Mouse (Mus musculus) liver (tissue): ENCODE data around the gene Arhgef28.
A peak's percentile ranks its signal among the peaks of the same experiment; 100 is the strongest.

ENCODE experiments used
- DNase-seq: peaks from one replicate; pipeline ENCODE4 v3.0.0-alpha.2; 2020; ENCODE audit warnings: mixed read lengths

Arhgef28 gene

DNA sequence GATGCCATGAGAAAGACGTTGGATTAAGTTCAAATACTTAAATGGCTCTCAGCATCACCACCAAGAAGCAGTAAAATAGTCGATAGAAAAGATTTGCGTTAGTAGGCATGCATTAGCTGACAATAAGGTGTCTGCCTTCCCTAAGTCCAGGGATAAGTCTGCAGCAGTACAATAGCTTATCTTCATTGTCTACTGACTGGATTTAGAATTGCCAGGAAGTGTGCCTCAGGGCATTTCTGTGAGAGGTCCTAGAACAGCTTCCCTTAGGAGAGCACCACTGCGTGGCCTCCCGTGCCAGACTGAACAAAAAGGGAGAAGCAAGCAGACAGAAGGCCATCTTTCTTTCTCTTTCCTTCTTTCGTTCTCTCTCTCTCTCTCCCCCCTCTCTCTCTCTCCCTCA, 252.2 kb downstream of the Arhgef28 start:
- no peak for DNase-seq

DNA sequence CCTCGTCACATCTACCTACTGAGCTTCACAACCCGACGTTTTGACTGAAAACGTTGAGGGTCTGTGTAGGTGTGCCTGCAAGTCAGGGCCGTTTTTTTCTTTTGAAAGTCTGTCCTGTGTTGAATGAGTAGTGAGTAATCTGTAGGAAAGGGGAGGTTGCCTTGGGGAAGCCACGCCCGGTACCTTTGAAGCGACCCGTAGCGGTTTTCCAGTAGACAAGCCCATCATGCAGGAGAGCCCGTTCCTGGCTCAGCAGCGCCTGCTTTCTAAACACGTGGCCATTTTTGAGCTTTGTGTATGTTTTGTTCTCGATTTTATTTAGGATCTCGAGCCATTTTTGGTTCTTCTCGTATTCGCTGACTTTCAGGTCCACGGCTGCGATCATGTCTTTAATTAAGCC, 252.7 kb downstream of the Arhgef28 start:
- DNase-seq: no peak

- DNase-seq: no peak
These were observed 257.4 kb downstream of the Arhgef28 start for GRCm38 (mm10) chr13:97948856-97949255.

DNA sequence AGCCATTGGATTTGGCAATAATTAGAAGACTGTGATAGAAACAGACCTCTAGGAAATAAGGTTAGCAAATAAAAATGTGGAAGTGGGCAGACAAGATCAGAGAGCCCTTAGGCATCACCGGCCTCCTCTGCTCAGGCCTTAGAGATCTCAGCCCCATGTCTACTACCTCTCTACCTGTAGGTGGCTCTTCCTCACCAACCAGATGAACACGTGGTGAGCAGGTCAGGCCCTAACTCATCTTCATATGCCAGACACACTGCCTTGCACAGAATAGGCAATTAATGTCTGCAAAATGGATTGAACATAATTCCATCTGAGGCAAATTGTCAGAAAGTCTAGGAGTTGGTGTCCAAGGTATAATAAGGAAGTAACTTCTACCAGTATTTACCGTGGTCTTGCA, 258.6 kb downstream of the Arhgef28 start:
- no peak for DNase-seq

- no peak for DNase-seq
These were observed 259.8 kb downstream of the Arhgef28 start for GRCm38 (mm10) chr13:97946422-97946821.

- no peak for DNase-seq
These were observed 264.1 kb downstream of the Arhgef28 start for GRCm38 (mm10) chr13:97941909-97942680.

- DNase-seq: peak; percentile 20
These were observed 265.1 kb downstream of the Arhgef28 start for GRCm38 (mm10) chr13:97941099-97941498.

DNA sequence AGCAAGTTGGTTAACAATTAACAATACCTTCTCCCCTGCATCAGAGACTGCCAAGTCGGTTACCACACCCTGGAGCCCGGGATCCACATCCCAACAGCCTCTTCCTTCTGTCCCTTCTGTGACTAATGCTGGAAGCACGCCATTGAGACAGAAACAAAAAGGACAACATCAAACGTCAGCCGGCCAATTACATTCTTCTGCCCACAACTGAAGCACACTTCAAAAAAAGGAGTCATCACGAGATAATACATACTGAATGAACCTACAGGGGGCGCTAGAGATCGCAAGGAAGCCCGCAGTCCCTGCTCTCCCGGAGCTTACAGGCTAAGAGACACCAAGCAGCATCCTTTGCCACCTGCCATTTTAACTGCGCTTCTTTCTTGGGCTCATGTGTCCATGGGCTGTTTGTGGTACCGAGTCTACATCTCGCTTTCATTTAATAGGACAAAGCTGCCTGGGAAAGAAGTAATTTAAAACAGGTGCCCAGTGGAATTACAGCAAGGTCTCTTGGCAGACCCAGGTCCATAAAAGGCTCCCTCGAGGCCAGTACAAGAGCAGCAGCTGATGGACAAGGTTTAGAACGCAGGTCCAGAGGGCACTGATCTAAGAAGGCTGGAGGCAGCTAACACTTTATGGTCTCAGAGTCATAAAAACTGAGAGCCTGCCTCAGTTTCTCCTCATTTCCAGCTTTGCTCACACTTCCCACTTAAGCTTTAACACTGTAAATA, 266.6 kb downstream of the Arhgef28 start:
- no peak for DNase-seq

- DNase-seq: peak; percentile 85
These were observed 267.5 kb downstream of the Arhgef28 start for GRCm38 (mm10) chr13:97938596-97939297.

- peak; percentile 45 for DNase-seq
These were observed 268.3 kb downstream of the Arhgef28 start for GRCm38 (mm10) chr13:97937919-97938318.

GRCm38 (mm10) chr13:97928135-97928497, 278.1 kb downstream of the Arhgef28 start:
- DNase-seq: no peak

GRCm38 (mm10) chr13:97927376-97928134, 278.7 kb downstream of the Arhgef28 start:
- DNase-seq: no peak

DNA sequence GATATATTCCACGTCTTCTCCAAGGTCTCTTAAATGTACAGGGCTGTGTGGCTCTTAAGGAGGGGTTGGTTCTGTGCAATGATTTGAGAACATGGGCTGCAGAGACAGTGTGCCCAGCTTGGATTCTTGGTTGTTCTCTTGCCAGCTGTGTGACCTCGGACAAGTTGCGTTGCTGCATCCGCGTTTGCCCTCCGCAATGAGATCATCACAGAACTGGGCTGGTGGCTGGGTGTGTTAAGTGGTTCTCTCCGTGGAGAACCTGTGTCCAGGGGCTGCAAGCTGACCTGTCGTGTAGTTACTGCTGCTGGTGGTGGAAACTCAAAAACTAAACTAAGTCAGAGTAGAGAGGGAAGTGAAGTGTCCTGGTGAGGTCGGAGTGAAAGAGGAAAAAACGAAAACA, 279.9 kb downstream of the Arhgef28 start:
- DNase-seq: no peak

- DNase-seq: no peak
These were observed 283.2 kb downstream of the Arhgef28 start for GRCm38 (mm10) chr13:97923009-97923408.

- DNase-seq: no peak
These were observed 286.6 kb downstream of the Arhgef28 start for GRCm38 (mm10) chr13:97919590-97919989.

- DNase-seq: no peak
These were observed 287.9 kb downstream of the Arhgef28 start for GRCm38 (mm10) chr13:97918117-97918900.

GRCm38 (mm10) chr13:97911013-97911412, 295.2 kb downstream of the Arhgef28 start:
- no peak for DNase-seq

DNA sequence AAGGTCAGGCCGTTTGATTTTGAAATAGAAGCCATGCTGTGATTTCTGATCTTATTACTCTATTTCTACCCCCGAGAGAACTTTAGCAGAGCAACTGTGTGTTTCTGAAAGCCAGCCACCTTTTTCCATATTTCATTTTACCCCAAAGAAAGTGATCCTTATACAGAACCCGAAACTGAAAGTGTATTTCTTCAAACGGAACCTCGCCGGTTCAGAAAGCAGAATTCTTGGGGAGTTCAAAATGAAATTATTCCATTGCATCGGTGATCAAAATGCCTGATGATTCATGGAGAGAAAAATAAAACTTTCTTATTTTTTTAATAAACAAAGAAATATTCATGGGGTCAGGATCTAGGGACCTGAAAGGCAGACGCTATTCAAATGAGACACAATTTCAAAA, 303.4 kb downstream of the Arhgef28 start:
- no peak for DNase-seq

- DNase-seq: no peak
These were observed 305.9 kb downstream of the Arhgef28 start for GRCm38 (mm10) chr13:97900380-97900758.

DNA sequence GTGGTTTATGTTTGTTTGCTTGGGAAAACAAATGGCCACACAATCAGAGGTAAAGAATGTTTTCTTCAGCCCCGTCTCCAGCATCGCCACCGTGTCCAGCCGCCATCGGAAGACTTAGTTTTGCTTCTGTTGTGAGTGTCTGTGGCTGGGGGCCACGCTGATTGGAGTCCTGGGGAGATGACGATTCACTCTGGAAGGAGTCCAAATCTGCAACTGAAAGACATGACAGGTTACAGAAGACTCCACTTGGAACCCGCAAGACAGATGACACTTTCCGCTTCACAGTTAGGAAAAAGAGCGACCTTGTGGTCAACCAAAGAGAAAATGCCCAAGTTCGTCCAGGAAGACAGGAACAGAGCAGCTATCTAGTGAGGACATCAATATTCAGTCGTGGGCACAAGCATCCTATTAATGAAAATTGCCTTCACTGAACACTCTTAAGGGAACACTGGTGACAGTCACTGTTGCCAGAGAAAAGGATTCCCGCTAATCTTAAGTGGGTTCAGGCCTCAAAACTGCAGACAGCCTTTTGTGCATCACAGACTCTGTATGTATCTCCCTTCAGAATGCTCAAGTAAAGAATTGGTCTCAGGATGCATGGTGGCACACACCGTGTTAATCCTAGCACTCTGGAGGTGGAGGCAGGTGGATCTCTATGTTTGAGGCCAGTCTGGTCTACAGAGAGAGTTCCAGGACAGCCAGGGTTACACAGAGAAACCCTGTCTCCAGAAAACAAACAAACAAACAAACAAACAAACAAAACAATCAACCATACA, 306.4 kb downstream of the Arhgef28 start:
- no peak for DNase-seq

GRCm38 (mm10) chr13:97898590-97898989, 307.6 kb downstream of the Arhgef28 start:
- DNase-seq: no peak
